Mouse (Mus musculus) lung, embryonic 16.5 days (tissue): ENCODE results near the gene Mxra8. TPM values are rescaled to one million over a fixed set of nuclear protein-coding genes. Genes with fewer than 3 reads are reported as not detected.

ENCODE experiments used
- ATAC-seq: fragments of 200-750 bp; cut with Nextera tagmentation; 2 replicates; pipeline ENCODE4 v1.8.0; 2017; ENCODE audit warnings: low read depth, mild to moderate bottlenecking, moderate library complexity
- H3K27ac ChIP-seq: fragments of 300-500 bp; sonication (generic); 2 replicates; pipeline ENCODE4 v1.5.1; 2014; ENCODE audit warnings: mild to moderate bottlenecking, control low read depth, low read length
- H3K27me3 ChIP-seq: fragments of 300-500 bp; sonication (generic); 2 replicates; pipeline ENCODE4 v1.6.1; 2014; ENCODE audit warnings: low read depth, low read length, mixed read lengths; ENCODE audit not compliant: control insufficient read depth, insufficient read depth
- H3K36me3 ChIP-seq: fragments of 300-500 bp; sonication (generic); 2 replicates; pipeline ENCODE4 v1.6.1; 2014; ENCODE audit warnings: low read length; ENCODE audit not compliant: control insufficient read depth, insufficient read depth
- H3K4me1 ChIP-seq: fragments of 300-500 bp; sonication (generic); replicated peaks from 2 replicates; pipeline ENCODE4 v1.6.1; 2014; ENCODE audit warnings: low read length, mixed read lengths; ENCODE audit not compliant: control insufficient read depth, insufficient read depth
- H3K4me2 ChIP-seq: fragments of 300-500 bp; sonication (generic); 2 replicates; pipeline ENCODE4 v1.6.1; 2014; ENCODE audit warnings: low read depth, low read length, control low read depth
- H3K4me3 ChIP-seq: fragments of 300-500 bp; sonication (generic); 2 replicates; pipeline ENCODE4 v1.5.1; 2014; ENCODE audit warnings: mild to moderate bottlenecking, low read length, control low read depth
- H3K9ac ChIP-seq: fragments of 300-500 bp; sonication (generic); 2 replicates; pipeline ENCODE4 v1.6.1; 2014; ENCODE audit warnings: low read length, control low read depth
- H3K9me3 ChIP-seq: fragments of 300-500 bp; sonication (generic); 2 replicates; pipeline ENCODE4 v1.6.1; 2016; ENCODE audit warnings: low read length; ENCODE audit not compliant: control insufficient read depth
- WGBS: fragments of 180-500 bp; shearing (Covaris S2); extraction: QIAGEN DNeasy Blood & Tissue Kit; methylation state at CpG from one replicate; pipeline ENCODE4 v1.1.7; 2014; 5-methylcytosine and 5-hydroxymethylcytosine counted together
- polyA plus RNA-seq: library from polyadenylated mRNA; unstranded; fragments of >200 nt; fragmentation: Nextera tagmentation; extraction: Ambion mirVana; gene quantifications from 2 replicates; pipeline ENCODE4 v1.2.1, GENCODE M21; 2015

Gene Mxra8
- polyA plus RNA-seq, 1 experiment from 2014 or later: 246 TPM

DNA sequence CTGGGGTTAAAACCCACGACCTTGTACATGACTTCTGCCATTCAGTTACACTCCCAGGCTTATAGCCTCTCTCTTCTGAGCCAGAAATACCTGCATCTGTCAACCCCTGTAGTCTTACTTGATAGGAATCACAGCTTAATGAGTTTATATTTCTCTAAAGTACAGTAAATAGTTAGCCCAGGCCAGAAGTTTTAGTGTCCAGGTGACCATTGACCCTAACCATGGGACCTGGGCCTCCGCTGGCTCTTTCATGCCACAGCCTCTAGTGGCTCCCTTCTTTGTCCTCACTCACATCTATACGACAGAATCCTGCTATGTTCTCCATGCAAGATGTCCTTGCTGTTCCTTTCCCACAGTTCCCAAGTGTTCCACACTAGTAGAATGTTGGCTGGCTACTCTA is 31.6 kb upstream of the Mxra8 start:
- Histone ChIP-seq H3K27ac (no peak overlapping the region), H3K9me3 (no peaks in the 10 kb centered on the region), H3K27me3 (no peaks in the 10 kb centered on the region), H3K36me3 (peaks cover 30% of the 10 kb centered on the region), H3K9ac (no peak overlapping the region), H3K4me3 (no peak overlapping the region), H3K4me1 (peaks cover 9% of the 10 kb centered on the region), H3K4me2 (no peak overlapping the region)
- ATAC-seq: no peak
- WGBS: 90% methylated on average over 3 of the region's 3 CpGs

GRCm38 (mm10) chr4:155811929-155812664 is 27.4 kb upstream of the Mxra8 start, which contains the start of gene Ccnl2:
Ccnl2 (plus strand) TSS chr4:155812489.
- under 1% methylated on average over 48 of the region's 60 CpGs for WGBS
- peak within 1 kb of the TSS; percentile 94 for H3K27ac ChIP-seq
- H3K4me3 ChIP-seq: peak within 1 kb of the TSS; percentile 93
- H3K9ac ChIP-seq: peak within 1 kb of the TSS; percentile 99
- H3K9me3 ChIP-seq: no peaks in the 10 kb centered on the region
- H3K36me3 ChIP-seq: peaks cover 51% of the 10 kb centered on the region
- H3K27me3 ChIP-seq: no peaks in the 10 kb centered on the region
- ATAC-seq: peak; percentile 99
- H3K4me1 ChIP-seq: peaks cover 9% of the 10 kb centered on the region
- peak within 1 kb of the TSS; percentile 74 for H3K4me2 ChIP-seq

- peak; percentile 32 for ATAC-seq
- Histone ChIP-seq H3K9me3 (no peaks in the 10 kb centered on the region), H3K4me1 (peaks cover 9% of the 10 kb centered on the region), H3K36me3 (peaks cover 52% of the 10 kb centered on the region), H3K4me3 (peak overlapping the region; percentile 93), H3K27me3 (no peaks in the 10 kb centered on the region), H3K4me2 (peak overlapping the region; percentile 74), H3K27ac (peak overlapping the region; percentile 81), H3K9ac (peak overlapping the region; percentile 99)
- WGBS: under 1% methylated on average over 42 of the region's 49 CpGs
Observed at GRCm38 (mm10) chr4:155812665-155813181, 26.8 kb upstream of the Mxra8 start.

DNA sequence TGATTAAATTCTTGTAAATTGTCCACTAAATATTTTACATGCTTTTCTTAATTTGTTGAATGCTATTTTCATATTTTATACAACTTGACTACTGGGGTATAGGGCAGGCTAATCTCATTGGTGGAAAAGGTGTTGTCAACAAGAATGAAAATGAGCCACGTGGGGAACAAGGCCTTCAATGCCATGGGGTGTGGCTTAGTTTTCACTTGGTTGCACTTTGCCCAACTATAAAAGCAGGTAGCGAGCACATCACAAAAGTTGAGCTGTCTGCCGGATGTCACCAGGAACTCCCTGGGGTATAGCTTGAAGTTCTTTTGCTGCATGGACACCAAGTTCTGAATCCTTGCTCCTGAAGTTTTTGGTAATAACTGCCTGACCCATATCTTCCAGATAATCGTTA is 21.9 kb upstream of the Mxra8 start:
- no peak for ATAC-seq
- H3K4me1 ChIP-seq: peaks cover 9% of the 10 kb centered on the region
- H3K4me2 ChIP-seq: no peak overlapping the region
- H3K4me3 ChIP-seq: no peak overlapping the region
- WGBS: 89% methylated on average over 4 of the region's 4 CpGs
- no peak overlapping the region for H3K27ac ChIP-seq
- peaks cover 64% of the 10 kb centered on the region for H3K36me3 ChIP-seq
- no peaks in the 10 kb centered on the region for H3K9me3 ChIP-seq
- H3K9ac ChIP-seq: no peak overlapping the region
- H3K27me3 ChIP-seq: no peaks in the 10 kb centered on the region

GRCm38 (mm10) chr4:155821025-155821424 is 18.5 kb upstream of the Mxra8 start:
- 71% methylated on average over 7 of the region's 7 CpGs for WGBS
- H3K27me3 ChIP-seq: no peaks in the 10 kb centered on the region
- H3K9ac ChIP-seq: no peak overlapping the region
- H3K4me2 ChIP-seq: no peak overlapping the region
- no peak overlapping the region for H3K27ac ChIP-seq
- ATAC-seq: no peak
- peaks cover 77% of the 10 kb centered on the region for H3K36me3 ChIP-seq
- H3K4me3 ChIP-seq: no peak overlapping the region
- no peaks in the 10 kb centered on the region for H3K9me3 ChIP-seq
- H3K4me1 ChIP-seq: no peaks in the 10 kb centered on the region

DNA sequence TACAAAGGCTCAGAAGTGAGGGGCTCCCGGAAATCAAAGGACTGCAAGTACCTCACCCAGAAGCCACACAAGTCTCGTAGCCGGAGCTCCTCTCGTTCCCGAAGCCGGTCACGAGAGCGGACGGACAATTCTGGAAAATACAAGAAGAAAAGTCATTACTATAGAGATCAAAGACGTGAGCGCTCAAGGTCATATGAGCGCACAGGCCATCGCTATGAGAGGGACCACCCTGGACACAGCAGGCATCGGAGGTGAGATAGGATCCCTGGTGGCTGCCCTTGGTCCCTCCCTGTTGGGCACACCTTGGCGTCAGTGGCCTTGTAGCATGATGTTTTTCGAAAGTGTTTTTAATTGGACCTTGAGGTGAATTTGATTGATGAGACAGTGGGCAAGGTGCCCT is 16.0 kb upstream of the Mxra8 start:
- Histone ChIP-seq H3K9me3 (no peaks in the 10 kb centered on the region), H3K27me3 (no peaks in the 10 kb centered on the region), H3K4me2 (no peak overlapping the region), H3K36me3 (peaks cover 69% of the 10 kb centered on the region), H3K27ac (no peak overlapping the region), H3K4me1 (no peaks in the 10 kb centered on the region), H3K4me3 (no peak overlapping the region), H3K9ac (no peak overlapping the region)
- 94% methylated on average over 16 of the region's 16 CpGs for WGBS
- no peak for ATAC-seq

- no peak for ATAC-seq
- Histone ChIP-seq H3K4me3 (no peak overlapping the region), H3K4me2 (no peak overlapping the region), H3K9me3 (no peaks in the 10 kb centered on the region), H3K27me3 (no peaks in the 10 kb centered on the region), H3K27ac (no peak overlapping the region), H3K4me1 (peaks cover 23% of the 10 kb centered on the region), H3K36me3 (peaks cover 18% of the 10 kb centered on the region), H3K9ac (no peak overlapping the region)
- 87% methylated on average over 4 of the region's 4 CpGs for WGBS
Observed at GRCm38 (mm10) chr4:155829866-155830265, 9.6 kb upstream of the Mxra8 start.

DNA sequence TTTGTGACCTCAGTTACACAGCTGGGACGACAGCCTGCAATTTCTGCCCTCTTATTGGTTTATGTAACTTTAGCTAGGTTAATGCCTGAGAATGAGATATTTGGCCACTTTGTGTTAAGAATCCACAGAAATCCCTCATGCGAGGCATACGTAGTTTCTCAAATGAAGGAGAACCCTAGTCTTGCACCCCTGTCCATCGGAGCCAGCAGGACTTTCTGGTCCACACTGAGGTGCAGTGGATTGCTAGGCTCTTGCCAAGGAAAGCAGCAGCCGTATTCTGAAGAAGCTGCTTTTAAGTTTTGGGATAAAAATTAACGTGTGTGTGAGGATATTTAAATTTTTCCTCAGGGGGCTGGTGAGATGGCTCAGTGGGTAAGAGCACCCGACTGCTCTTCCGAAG is 8.9 kb upstream of the Mxra8 start:
- Histone ChIP-seq H3K4me2 (peak overlapping the region; percentile 89), H3K9ac (peak overlapping the region; percentile 44), H3K36me3 (peaks cover 12% of the 10 kb centered on the region), H3K4me3 (peak overlapping the region; percentile 88), H3K9me3 (no peaks in the 10 kb centered on the region), H3K27me3 (no peaks in the 10 kb centered on the region), H3K4me1 (peaks cover 23% of the 10 kb centered on the region), H3K27ac (0 out of 2 replicates have a peak overlapping the region, but pooled peaks have one; percentile 20)
- whole genome bisulfite sequencing: 45% methylated on average over 8 of the region's 8 CpGs
- no peak for ATAC-seq

DNA sequence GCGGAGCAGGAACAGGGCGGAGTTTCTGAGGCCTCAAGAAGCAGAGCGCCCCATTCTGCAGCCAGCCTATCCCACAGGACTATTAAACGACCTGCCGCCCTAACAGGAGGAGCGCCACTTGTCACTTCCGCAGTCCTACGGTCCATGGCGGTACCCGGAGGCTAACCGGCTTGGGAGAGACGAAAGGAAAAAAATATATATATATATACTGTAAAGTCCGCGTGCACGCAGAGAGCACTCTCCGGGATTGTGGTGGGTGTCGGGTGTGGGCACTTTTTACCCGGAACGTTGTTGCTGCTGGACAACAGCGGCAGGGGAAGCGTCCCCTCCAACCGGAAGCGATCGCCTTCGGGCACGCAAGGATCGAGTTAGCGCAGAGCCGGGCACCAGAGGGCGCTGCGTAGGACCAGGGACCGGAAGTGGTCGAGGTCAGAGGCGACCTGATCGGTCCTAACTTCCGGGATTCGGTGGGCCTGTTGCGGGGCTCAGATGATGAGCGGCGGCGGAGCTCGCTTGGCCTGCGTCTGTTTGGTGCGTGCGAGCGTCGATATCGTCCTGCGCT is 8.2 kb upstream of the Mxra8 start, which contains the start of gene Aurkaip1:
Aurkaip1 (plus strand) TSS at position 68 of the 562 bp plus-strand sequence.
- whole genome bisulfite sequencing: 0% methylated on average over 49 of the region's 49 CpGs
- H3K27ac ChIP-seq: peak within 1 kb of the TSS; percentile 96
- ATAC-seq: peak; percentile 93

More for the DNA sequence above, 8.2 kb upstream of the Mxra8 start, which contains the start of gene Aurkaip1:
- Histone ChIP-seq H3K4me1 (peaks cover 23% of the 10 kb centered on the region), H3K9ac (peak within 1 kb of the TSS; percentile 94), H3K27me3 (no peaks in the 10 kb centered on the region), H3K9me3 (no peaks in the 10 kb centered on the region), H3K4me2 (peak within 1 kb of the TSS; percentile 89), H3K4me3 (peak within 1 kb of the TSS; percentile 88), H3K36me3 (peaks cover 12% of the 10 kb centered on the region)
